Mouse (Mus musculus) midbrain, embryonic 12.5 days (tissue): ENCODE results near the gene Zbtb7b. TPM values are rescaled to one million over a fixed set of nuclear protein-coding genes. Genes with fewer than 3 reads are reported as not detected.

Experiments
- ATAC-seq: fragments of 200-750 bp; cut with Nextera tagmentation; 2 replicates; pipeline ENCODE4 v1.8.0; 2017; ENCODE audit warnings: low read depth, moderate TSS enrichment, moderate library complexity; ENCODE audit not compliant: low FRiP score
- H3K27ac ChIP-seq: fragments of 300-500 bp; sonication (generic); replicated peaks from 2 replicates; pipeline ENCODE4 v1.5.1; 2016; ENCODE audit warnings: mild to moderate bottlenecking
- H3K27me3 ChIP-seq: fragments of 300-500 bp; sonication (generic); 2 replicates; pipeline ENCODE4 v1.6.1; 2016; ENCODE audit warnings: mild to moderate bottlenecking
- H3K36me3 ChIP-seq: fragments of 300-500 bp; sonication (generic); 2 replicates; pipeline ENCODE4 v1.6.1; 2016
- H3K4me1 ChIP-seq: fragments of 300-500 bp; sonication (generic); 2 replicates; pipeline ENCODE4 v1.6.1; 2016
- H3K4me2 ChIP-seq: fragments of 300-500 bp; sonication (generic); replicated peaks from 2 replicates; pipeline ENCODE4 v1.6.1; 2016; ENCODE audit warnings: mild to moderate bottlenecking, moderate library complexity
- H3K4me3 ChIP-seq: fragments of 300-500 bp; sonication (generic); 2 replicates; pipeline ENCODE4 v1.5.1; 2016; ENCODE audit warnings: mild to moderate bottlenecking
- H3K9ac ChIP-seq: fragments of 300-500 bp; sonication (generic); replicated peaks from 2 replicates; pipeline ENCODE4 v1.6.1; 2016; ENCODE audit warnings: mild to moderate bottlenecking, moderate library complexity
- H3K9me3 ChIP-seq: fragments of 300-500 bp; sonication (generic); 2 replicates; pipeline ENCODE4 v1.6.1; 2016; ENCODE audit warnings: mild to moderate bottlenecking
- WGBS: fragments of 180-500 bp; shearing (Covaris S2); methylation state at CpG from one replicate; pipeline ENCODE4 v1.1.7; 2016; 5-methylcytosine and 5-hydroxymethylcytosine counted together
- polyA plus RNA-seq: library from polyadenylated mRNA; unstranded; fragments of >200 nt; fragmentation: Nextera tagmentation; extraction: Ambion mirVana; gene quantifications from 2 replicates; pipeline ENCODE4 v1.2.1, GENCODE M21; 2016

Zbtb7b gene
- polyA plus RNA-seq, 1 experiment from 2014 or later, result 0.63 TPM

- Histone ChIP-seq H3K27me3 (peaks cover 6% of the 10 kb centered on the region; the same call in 1 of the 2 replicates), H3K9me3 (no peaks in the 10 kb centered on the region), H3K27ac (no peak overlapping the region), H3K4me2 (no peak overlapping the region), H3K4me1 (peaks cover 10% of the 10 kb centered on the region), H3K4me3 (no peak overlapping the region), H3K9ac (no peak overlapping the region), H3K36me3 (no peaks in the 10 kb centered on the region)
- ATAC-seq, result no peak
- 41% methylated on average over 5 of the region's 5 CpGs for WGBS
Measured at GRCm38 (mm10) chr3:89373581-89374231, 20.9 kb downstream of the Zbtb7b start.

GRCm38 (mm10) chr3:89367338-89367737 is 27.2 kb downstream of the Zbtb7b start:
- Histone ChIP-seq H3K4me2 (no peak overlapping the region), H3K27ac (no peak overlapping the region), H3K9me3 (no peaks in the 10 kb centered on the region), H3K4me1 (no peaks in the 10 kb centered on the region), H3K27me3 (peaks cover 26% of the 10 kb centered on the region; the same call in 1 of the 2 replicates), H3K36me3 (no peaks in the 10 kb centered on the region), H3K9ac (no peak overlapping the region), H3K4me3 (no peak overlapping the region)
- ATAC-seq, result no peak
- 75% methylated on average over 11 of the region's 11 CpGs for WGBS

- Histone ChIP-seq H3K4me1 (no peaks in the 10 kb centered on the region), H3K4me3 (no peak overlapping the region), H3K27me3 (peaks cover 25% of the 10 kb centered on the region; the same call in 1 of the 2 replicates), H3K9me3 (no peaks in the 10 kb centered on the region), H3K9ac (no peak overlapping the region), H3K27ac (no peak overlapping the region), H3K36me3 (no peaks in the 10 kb centered on the region), H3K4me2 (no peak overlapping the region)
- WGBS, result 73% methylated on average over 20 of the region's 20 CpGs
- ATAC-seq, result no peak
Measured at GRCm38 (mm10) chr3:89365486-89366414, 28.8 kb downstream of the Zbtb7b start.

DNA sequence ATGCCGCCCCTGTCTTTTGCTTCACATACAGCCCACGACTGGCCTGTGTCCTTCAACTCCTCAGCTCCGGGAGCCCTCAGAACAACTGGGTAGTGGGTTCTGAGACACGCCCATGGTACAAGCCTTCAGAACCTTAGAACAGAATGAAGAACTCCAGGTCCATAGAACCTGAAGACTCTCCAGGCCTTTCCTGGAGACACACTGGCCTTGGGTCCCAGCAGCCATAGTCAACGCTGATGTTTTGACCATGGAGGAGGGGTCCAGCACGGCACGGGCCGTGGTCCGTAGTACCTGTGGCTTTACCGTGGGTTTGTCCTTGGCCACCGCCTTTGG is 29.5 kb downstream of the Zbtb7b start, which contains the start of gene Dcst1:
Gene Dcst1 (minus strand): TSS at position 101 of the 333 bp plus-strand sequence.
- ATAC-seq, result no peak
- Histone ChIP-seq H3K4me1 (no peaks in the 10 kb centered on the region), H3K27ac (no peak within 1 kb of the TSS), H3K4me2 (no peak within 1 kb of the TSS), H3K9ac (no peak within 1 kb of the TSS), H3K27me3 (0 out of 2 replicates have a peak, but pooled peaks cover 20% of the 10 kb centered on the region), H3K4me3 (no peak within 1 kb of the TSS), H3K36me3 (no peaks in the 10 kb centered on the region), H3K9me3 (no peaks in the 10 kb centered on the region)
- WGBS, result 80% methylated on average over 11 of the region's 11 CpGs

DNA sequence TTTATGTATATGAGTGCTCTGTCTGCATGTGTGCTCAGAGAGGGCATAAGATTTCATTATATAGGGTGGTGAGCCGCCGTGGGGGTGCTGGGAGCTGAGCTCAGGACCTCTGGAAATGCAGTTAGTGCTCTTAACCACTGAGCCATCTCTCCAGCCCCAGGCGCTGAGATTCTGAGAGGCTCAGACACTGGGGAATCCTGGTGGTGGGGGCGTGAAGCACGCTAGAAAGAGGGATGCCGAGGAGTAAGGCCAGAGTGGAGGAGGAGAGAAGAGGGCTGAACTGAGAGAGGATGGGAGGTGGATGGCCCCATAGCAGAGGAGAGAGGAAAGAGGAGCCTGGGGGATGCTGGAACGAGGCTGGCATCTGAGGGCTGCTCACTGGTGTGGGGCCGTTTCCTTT is 29.9 kb downstream of the Zbtb7b start:
- no peaks in the 10 kb centered on the region for H3K9me3 ChIP-seq
- H3K4me1 ChIP-seq, result no peaks in the 10 kb centered on the region
- ATAC-seq, result no peak
- 54% methylated on average over 8 of the region's 8 CpGs for WGBS
- no peak overlapping the region for H3K27ac ChIP-seq
- H3K27me3 ChIP-seq, result 0 out of 2 replicates have a peak, but pooled peaks cover 20% of the 10 kb centered on the region
- no peaks in the 10 kb centered on the region for H3K36me3 ChIP-seq
- no peak overlapping the region for H3K4me2 ChIP-seq
- H3K9ac ChIP-seq, result no peak overlapping the region
- H3K4me3 ChIP-seq, result no peak overlapping the region

- no peaks in the 10 kb centered on the region for H3K4me1 ChIP-seq
- no peaks in the 10 kb centered on the region for H3K36me3 ChIP-seq
- peaks cover 22% of the 10 kb centered on the region; the same call in 1 of the 2 replicates for H3K27me3 ChIP-seq
- no peaks in the 10 kb centered on the region for H3K9me3 ChIP-seq
- no peak within 1 kb of the TSS for H3K4me3 ChIP-seq
- no peak for ATAC-seq
- no peak within 1 kb of the TSS for H3K9ac ChIP-seq
- no peak within 1 kb of the TSS for H3K4me2 ChIP-seq
- H3K27ac ChIP-seq, result no peak within 1 kb of the TSS
- WGBS, result 86% methylated on average over 7 of the region's 7 CpGs
Measured at GRCm38 (mm10) chr3:89361675-89362074, 32.9 kb downstream of the Zbtb7b start, which contains the start of gene Dcst2. Dcst2 (plus strand) TSS chr3:89361975.

- Histone ChIP-seq H3K4me3 (no peak overlapping the region), H3K9ac (no peak overlapping the region), H3K4me2 (no peak overlapping the region), H3K36me3 (no peaks in the 10 kb centered on the region), H3K9me3 (no peaks in the 10 kb centered on the region), H3K4me1 (no peaks in the 10 kb centered on the region), H3K27me3 (peaks cover 23% of the 10 kb centered on the region), H3K27ac (no peak overlapping the region)
- no peak for ATAC-seq
- 81% methylated on average over 3 of the region's 3 CpGs for WGBS
Measured at GRCm38 (mm10) chr3:89360237-89360636, 34.3 kb downstream of the Zbtb7b start.

DNA sequence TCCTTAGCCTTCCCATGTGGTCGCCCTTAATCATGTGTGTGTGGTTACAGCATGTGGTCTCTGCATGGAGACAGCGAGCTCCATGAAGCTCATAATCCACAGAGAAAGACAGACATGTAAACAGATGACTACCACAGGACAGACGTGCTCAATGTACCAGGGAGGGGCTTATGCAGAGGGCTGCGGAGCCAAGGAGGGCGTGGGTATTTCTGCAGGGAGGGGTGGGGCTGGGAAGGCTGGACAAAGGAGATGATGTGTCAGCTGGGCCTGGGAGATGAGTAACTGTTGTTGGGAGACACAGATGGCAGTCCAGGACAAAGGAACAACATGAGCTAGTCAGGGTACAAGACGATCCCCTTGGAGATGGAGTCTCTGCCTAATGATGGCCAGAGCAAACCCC is 34.9 kb downstream of the Zbtb7b start:
- ATAC-seq, result no peak
- peaks cover 18% of the 10 kb centered on the region for H3K27me3 ChIP-seq
- H3K9me3 ChIP-seq, result no peaks in the 10 kb centered on the region
- no peak overlapping the region for H3K4me2 ChIP-seq
- H3K9ac ChIP-seq, result no peak overlapping the region
- no peaks in the 10 kb centered on the region for H3K4me1 ChIP-seq
- H3K4me3 ChIP-seq, result no peak overlapping the region
- 74% methylated on average over 6 of the region's 6 CpGs for WGBS
- no peak overlapping the region for H3K27ac ChIP-seq
- no peaks in the 10 kb centered on the region for H3K36me3 ChIP-seq

DNA sequence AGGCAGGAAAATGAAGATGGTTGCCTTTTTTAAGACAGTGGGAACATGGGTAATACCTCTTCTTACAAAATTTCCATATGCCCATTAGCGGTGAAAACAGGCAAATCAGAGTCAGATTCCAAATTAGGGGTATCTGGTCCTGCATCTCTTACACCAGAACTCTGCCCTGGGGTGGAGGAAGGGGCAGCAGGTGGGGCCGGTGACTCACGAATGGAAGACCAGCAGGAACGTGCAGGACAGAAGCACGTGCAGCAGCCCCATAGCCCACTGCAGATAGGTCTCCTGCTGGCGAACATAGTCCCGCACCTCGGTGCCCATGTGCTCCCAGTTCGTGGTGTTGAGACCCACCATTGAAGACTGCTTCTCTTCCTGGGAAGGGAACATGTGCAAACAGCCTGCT is 38.5 kb downstream of the Zbtb7b start:
- no peak overlapping the region for H3K27ac ChIP-seq
- no peak overlapping the region for H3K4me2 ChIP-seq
- H3K36me3 ChIP-seq, result no peaks in the 10 kb centered on the region
- peaks cover 47% of the 10 kb centered on the region for H3K27me3 ChIP-seq
- H3K9ac ChIP-seq, result no peak overlapping the region
- ATAC-seq, result no peak
- H3K9me3 ChIP-seq, result no peaks in the 10 kb centered on the region
- 73% methylated on average over 9 of the region's 9 CpGs for WGBS
- no peak overlapping the region for H3K4me3 ChIP-seq
- no peaks in the 10 kb centered on the region for H3K4me1 ChIP-seq

DNA sequence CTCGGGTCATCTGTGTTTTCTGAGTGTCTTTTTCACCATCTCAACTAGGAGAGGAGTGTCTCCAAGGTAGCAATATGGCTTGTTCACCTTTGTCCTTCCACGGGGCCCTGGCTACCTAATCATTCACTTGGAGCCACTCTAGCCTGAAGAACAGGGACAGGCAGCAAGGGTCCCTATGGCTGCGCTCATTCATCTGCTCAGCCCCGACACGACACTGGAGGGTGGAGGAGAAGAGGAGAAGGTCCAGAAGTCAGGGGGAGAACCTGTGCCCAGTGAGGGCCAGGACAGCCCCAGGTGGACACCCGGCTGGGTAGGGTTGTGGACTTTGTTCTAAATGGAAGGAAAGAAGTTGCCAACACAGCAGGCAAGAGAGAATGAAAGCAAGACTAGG is 39.1 kb downstream of the Zbtb7b start:
- H3K36me3 ChIP-seq, result no peaks in the 10 kb centered on the region
- H3K4me2 ChIP-seq, result no peak overlapping the region
- H3K4me3 ChIP-seq, result no peak overlapping the region
- peaks cover 2% of the 10 kb centered on the region; the same call in 1 of the 2 replicates for H3K4me1 ChIP-seq
- H3K27ac ChIP-seq, result no peak overlapping the region
- WGBS, result 86% methylated on average over 6 of the region's 6 CpGs
- H3K9ac ChIP-seq, result no peak overlapping the region
- H3K9me3 ChIP-seq, result no peaks in the 10 kb centered on the region
- peaks cover 52% of the 10 kb centered on the region for H3K27me3 ChIP-seq
- no peak for ATAC-seq

- no peaks in the 10 kb centered on the region for H3K9me3 ChIP-seq
- H3K27me3 ChIP-seq, result peaks cover 56% of the 10 kb centered on the region
- WGBS, result 21% methylated on average over 5 of the region's 5 CpGs
- no peaks in the 10 kb centered on the region for H3K36me3 ChIP-seq
- no peak overlapping the region for H3K4me3 ChIP-seq
- H3K4me2 ChIP-seq, result no peak overlapping the region
- ATAC-seq, result 0 out of 2 replicates have a peak, but pooled peaks have one; percentile 13
- no peak overlapping the region for H3K9ac ChIP-seq
- no peak overlapping the region for H3K27ac ChIP-seq
- peaks cover 6% of the 10 kb centered on the region; the same call in 1 of the 2 replicates for H3K4me1 ChIP-seq
Measured at GRCm38 (mm10) chr3:89354816-89355511, 39.6 kb downstream of the Zbtb7b start.

DNA sequence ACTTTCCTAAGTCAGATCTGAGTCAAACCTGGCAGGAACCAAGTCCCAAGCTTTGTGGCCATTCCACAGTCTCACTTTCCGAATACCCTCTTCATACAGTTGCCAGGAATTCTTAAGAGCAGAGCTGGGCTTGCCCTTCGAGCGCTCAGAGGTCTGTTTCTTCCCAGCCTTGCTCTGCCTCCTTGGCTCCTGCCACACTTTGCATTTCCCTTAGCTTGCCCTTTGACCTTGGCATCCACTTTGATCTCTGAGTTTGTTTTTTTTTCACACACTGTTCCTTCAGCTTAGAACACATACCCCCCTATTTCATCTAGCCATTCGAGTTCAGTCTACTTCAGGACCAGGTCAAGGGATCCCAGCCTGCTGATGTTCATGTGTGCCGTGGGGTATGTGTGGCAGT is 43.3 kb downstream of the Zbtb7b start:
- ATAC-seq, result no peak
- 55% methylated on average over 5 of the region's 5 CpGs for WGBS
- H3K27ac ChIP-seq, result no peak overlapping the region

More for the DNA sequence above, 43.3 kb downstream of the Zbtb7b start:
- Histone ChIP-seq H3K27me3 (peaks cover 69% of the 10 kb centered on the region), H3K9ac (no peak overlapping the region), H3K9me3 (no peaks in the 10 kb centered on the region), H3K4me3 (no peak overlapping the region), H3K4me1 (peaks cover 20% of the 10 kb centered on the region), H3K36me3 (no peaks in the 10 kb centered on the region), H3K4me2 (no peak overlapping the region)
